Mouse (Mus musculus): ENCODE results near the gene Rab3a. TPM values are rescaled to one million over a fixed set of nuclear protein-coding genes. Genes with fewer than 3 reads are reported as not detected.

Rab3a gene
- polyA plus RNA-seq, 1 experiment = 26.3 TPM

DNA sequence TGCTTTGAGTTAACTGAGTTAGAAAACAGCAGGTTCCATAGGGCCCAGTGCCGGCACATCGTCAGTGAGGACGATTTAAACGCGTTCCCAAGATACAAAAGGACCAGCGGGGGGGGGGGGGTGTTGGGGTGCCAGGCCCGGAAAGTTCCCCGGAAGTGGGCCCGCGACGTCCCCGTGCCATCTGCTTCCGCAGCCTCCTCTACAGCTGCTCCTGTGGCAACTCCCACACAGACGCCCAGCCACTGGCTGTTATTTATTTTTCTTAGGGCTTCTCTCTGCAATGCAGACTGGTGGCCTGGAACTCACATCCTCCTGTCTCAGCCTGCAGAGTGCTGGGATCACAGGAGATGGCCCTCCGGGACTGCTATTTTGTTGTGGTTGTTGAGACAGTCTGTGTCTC lies 46.7 kb downstream of the Rab3a start:
- peaks cover 23% of the 10 kb centered on the region for H3K4me1 ChIP-seq (ENCODE audit: control insufficient read depth, insufficient read depth, insufficient read length, low read length)
- peaks cover 12% of the 10 kb centered on the region for H3K27me3 ChIP-seq (ENCODE audit: control insufficient read depth, insufficient read depth, low read length)
- TF ChIP-seq POLR2A (IDR thresholded peaks at IDR 0.05; ENCODE audit: low read depth, low read length) (no peak), CTCF (IDR thresholded peaks at IDR 0.05; ENCODE audit: extremely low read depth, insufficient read length, insufficient replicate concordance, low read depth, low read length) (no peak)
- H3K36me3 ChIP-seq (ENCODE audit: control insufficient read depth, insufficient read depth, low read length) = no peaks in the 10 kb centered on the region
- H3K4me3 ChIP-seq (ENCODE audit: low read depth, low read length) = no peak overlapping the region
- H3K27ac ChIP-seq (ENCODE audit: insufficient read depth, low read depth, low read length) = no peak overlapping the region
- 59% methylated on average over 15 of the region's 15 CpGs for WGBS

DNA sequence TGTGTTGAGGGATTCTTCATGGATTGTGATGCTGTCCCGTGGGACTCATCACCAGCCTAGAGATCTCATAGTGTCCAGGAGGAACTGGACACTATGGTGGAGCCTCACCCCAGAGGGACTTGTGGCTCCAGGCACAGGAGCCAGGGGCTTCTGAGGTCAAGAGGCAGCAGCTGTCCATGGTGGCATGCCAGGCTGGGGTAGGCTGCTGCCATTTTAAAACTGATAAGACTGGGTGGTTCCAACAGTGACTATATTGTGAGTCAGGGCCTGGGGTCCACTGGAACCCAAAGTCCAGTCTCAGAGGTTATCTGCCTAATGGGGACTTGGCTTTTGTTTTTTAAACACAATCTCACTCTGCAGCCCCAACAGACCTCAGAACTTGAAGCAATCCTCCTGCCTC lies 47.4 kb downstream of the Rab3a start:
- Histone ChIP-seq H3K4me3 (ENCODE audit: low read depth, low read length) (no peak overlapping the region), H3K36me3 (ENCODE audit: control insufficient read depth, insufficient read depth, low read length) (no peaks in the 10 kb centered on the region), H3K27ac (ENCODE audit: insufficient read depth, low read depth, low read length) (no peak overlapping the region), H3K4me1 (ENCODE audit: control insufficient read depth, insufficient read depth, insufficient read length, low read length) (peaks cover 20% of the 10 kb centered on the region), H3K27me3 (ENCODE audit: control insufficient read depth, insufficient read depth, low read length) (peaks cover 12% of the 10 kb centered on the region)
- WGBS = 79% methylated on average over 1 of the region's 1 CpGs
- TF ChIP-seq CTCF (IDR thresholded peaks at IDR 0.05; ENCODE audit: extremely low read depth, insufficient read length, insufficient replicate concordance, low read depth, low read length) = no peak
- TF ChIP-seq POLR2A (IDR thresholded peaks at IDR 0.05; ENCODE audit: low read depth, low read length) = no peak

DNA sequence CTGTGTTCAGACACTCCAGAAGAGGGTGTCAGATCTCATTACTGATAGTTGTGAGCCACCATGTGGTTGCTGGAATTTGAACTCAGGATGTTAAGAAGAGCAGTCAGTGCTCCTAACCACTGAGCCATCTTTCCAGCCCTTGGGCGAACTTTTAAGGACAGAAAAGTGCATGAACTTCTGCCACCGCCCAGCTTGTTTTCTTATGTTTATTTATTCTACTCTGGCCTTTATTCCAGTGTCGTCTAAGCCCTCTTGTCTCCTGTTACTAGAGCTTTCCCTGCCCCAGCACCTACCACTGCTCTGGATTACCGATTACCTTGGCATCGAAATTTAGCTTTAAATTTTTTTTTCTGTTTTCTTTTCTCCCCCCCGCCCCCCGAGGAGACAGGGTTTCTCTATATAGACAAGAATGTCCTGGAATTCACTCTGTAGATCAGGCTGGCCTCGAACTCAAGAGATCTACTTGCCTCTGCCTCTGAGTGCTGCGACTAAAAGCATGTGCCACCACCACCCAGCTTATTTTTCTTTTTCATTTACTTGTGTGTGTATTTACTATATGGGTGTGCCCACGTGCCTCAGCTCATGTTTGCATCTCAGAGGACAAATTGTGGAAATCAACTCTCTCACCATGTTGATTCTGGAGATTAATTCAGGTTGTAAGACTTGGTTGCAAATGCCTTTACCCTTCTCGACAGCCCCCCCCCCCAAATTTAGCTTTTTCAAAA lies 48.5 kb downstream of the Rab3a start:
- no peak overlapping the region for H3K27ac ChIP-seq (ENCODE audit: insufficient read depth, low read depth, low read length)
- 62% methylated on average over 11 of the region's 11 CpGs for WGBS
- TF ChIP-seq CTCF (IDR thresholded peaks at IDR 0.05; ENCODE audit: extremely low read depth, insufficient read length, insufficient replicate concordance, low read depth, low read length) (no peak), POLR2A (IDR thresholded peaks at IDR 0.05; ENCODE audit: low read depth, low read length) (no peak)

DNA sequence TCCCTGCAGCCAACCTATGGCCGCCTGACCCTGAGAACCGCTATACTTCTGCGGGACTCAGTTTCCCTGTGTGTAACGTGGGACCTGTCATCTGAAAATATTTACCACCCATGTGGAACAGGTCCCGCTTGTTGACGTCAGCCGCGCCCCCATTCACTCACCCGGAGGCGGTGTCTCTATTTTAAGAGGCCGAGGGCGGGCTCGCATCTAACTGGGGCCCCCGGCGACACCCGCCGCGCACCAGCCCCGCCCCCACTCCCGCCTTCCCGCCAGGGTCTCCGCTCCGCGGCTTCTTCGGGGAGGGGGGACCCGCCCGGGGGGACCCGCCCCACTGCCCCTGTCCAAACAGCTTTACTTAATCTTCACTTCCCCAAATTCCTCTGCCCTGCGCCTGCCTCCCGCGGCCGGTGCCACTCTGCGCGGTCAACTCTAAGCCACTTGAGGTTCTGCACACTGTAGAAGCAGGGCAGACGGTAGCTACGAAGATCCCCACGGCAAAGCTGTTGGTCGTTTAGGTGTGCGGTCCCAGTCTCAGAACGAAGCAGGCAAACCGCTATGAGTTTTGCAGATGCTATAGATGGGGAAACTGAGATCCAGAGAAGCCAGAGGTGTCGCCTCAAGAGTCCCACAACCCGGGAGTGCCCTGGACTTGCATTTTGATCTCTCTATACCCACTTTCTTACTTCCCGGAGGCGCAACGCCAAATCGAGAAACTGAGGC lies 49.4 kb downstream of the Rab3a start:
- Histone ChIP-seq H3K27me3 (ENCODE audit: control insufficient read depth, insufficient read depth, low read length) (peaks cover 12% of the 10 kb centered on the region), H3K27ac (ENCODE audit: insufficient read depth, low read depth, low read length) (no peak overlapping the region), H3K36me3 (ENCODE audit: control insufficient read depth, insufficient read depth, low read length) (no peaks in the 10 kb centered on the region), H3K4me3 (ENCODE audit: low read depth, low read length) (peak overlapping the region; percentile 93), H3K4me1 (ENCODE audit: control insufficient read depth, insufficient read depth, insufficient read length, low read length) (peaks cover 17% of the 10 kb centered on the region)
- no peak for TF ChIP-seq POLR2A (IDR thresholded peaks at IDR 0.05; ENCODE audit: low read depth, low read length)
- TF ChIP-seq CTCF (IDR thresholded peaks at IDR 0.05; ENCODE audit: extremely low read depth, insufficient read length, insufficient replicate concordance, low read depth, low read length) = 0 out of 2 replicates have a peak, but pooled peaks have one; percentile 9
- WGBS = 2% methylated on average over 47 of the region's 47 CpGs

More for the DNA sequence above, 48.5 kb downstream of the Rab3a start:
- Histone ChIP-seq H3K4me1 (ENCODE audit: control insufficient read depth, insufficient read depth, insufficient read length, low read length) (peaks cover 18% of the 10 kb centered on the region), H3K4me3 (ENCODE audit: low read depth, low read length) (no peak overlapping the region), H3K27me3 (ENCODE audit: control insufficient read depth, insufficient read depth, low read length) (peaks cover 12% of the 10 kb centered on the region), H3K36me3 (ENCODE audit: control insufficient read depth, insufficient read depth, low read length) (no peaks in the 10 kb centered on the region)

DNA sequence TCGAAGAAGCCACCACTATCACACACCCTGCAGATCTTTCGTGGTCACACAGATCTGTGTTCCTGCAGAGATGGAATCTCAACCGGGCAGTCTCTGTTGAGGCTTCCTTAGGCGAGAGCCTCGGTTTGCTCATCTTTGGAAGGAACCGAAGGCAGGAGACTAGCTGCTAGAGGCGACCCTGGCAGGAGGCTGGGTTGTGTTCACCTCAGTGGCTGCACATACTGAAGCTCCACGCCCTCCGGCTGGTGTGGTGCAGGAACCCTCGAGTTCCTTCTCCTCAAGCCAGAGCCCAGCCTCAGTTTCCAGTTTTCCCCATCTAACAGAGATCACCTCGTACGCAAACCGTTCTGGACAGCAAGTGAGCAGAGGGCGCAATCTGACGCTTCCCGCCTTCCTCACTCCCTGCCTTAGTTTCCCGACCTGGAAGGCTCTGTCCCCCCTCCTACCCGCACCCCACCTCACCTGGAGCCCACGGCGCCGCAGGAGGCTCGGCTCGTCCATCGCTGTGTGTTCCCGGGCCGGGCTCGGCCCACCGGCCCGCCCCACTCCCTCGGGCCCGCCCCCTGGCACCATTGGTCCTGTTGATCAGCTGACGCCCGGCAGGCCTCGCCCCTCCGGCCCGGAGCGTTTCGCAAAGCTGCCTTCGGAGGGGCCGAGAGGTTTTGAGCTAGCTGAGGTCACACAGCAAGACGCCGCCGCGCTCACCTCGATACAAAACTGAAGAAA lies 50.2 kb downstream of the Rab3a start, which contains the start of gene Mast3:
Gene Mast3 (minus strand): TSS at position 574 of the 726 bp plus-strand sequence.
- Histone ChIP-seq H3K36me3 (ENCODE audit: control insufficient read depth, insufficient read depth, low read length) (no peaks in the 10 kb centered on the region), H3K27ac (ENCODE audit: insufficient read depth, low read depth, low read length) (no peak within 1 kb of the TSS; the same call in 1 of the 2 replicates), H3K27me3 (ENCODE audit: control insufficient read depth, insufficient read depth, low read length) (peaks cover 12% of the 10 kb centered on the region), H3K4me3 (ENCODE audit: low read depth, low read length) (peak within 1 kb of the TSS; percentile 93), H3K4me1 (ENCODE audit: control insufficient read depth, insufficient read depth, insufficient read length, low read length) (peaks cover 17% of the 10 kb centered on the region)
- no peak; the same call in 1 of the 2 replicates for TF ChIP-seq CTCF (IDR thresholded peaks at IDR 0.05; ENCODE audit: extremely low read depth, insufficient read length, insufficient replicate concordance, low read depth, low read length)
- no peak; the same call in 1 of the 2 replicates for TF ChIP-seq POLR2A (IDR thresholded peaks at IDR 0.05; ENCODE audit: low read depth, low read length)
- WGBS = 1% methylated on average over 45 of the region's 45 CpGs

DNA sequence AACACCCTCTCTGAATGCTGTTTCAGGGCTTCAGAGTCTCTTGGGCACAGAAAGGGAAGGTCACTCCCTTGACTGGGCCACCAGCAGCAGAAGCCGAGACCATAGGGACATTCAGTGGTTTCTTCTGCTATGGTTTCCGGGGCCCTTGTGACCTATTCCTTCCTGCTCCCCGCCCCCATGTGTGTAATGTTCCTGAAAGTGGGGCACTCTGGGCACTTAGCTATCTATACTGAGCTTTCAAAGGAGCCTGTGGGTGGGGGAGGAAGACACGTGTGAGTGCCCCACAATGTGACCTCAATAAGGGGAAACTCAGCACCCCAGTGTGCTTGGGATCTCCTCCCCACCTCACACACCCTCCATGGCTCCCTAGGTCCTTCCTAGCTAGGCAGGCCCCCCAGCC lies 52.1 kb downstream of the Rab3a start:
- Histone ChIP-seq H3K27ac (ENCODE audit: insufficient read depth, low read depth, low read length) (peak overlapping the region; percentile 48; the same call in 1 of the 2 replicates), H3K4me3 (ENCODE audit: low read depth, low read length) (no peak overlapping the region), H3K4me1 (ENCODE audit: control insufficient read depth, insufficient read depth, insufficient read length, low read length) (peaks cover 17% of the 10 kb centered on the region), H3K27me3 (ENCODE audit: control insufficient read depth, insufficient read depth, low read length) (peaks cover 12% of the 10 kb centered on the region; the same call in 1 of the 2 replicates), H3K36me3 (ENCODE audit: control insufficient read depth, insufficient read depth, low read length) (no peaks in the 10 kb centered on the region)
- WGBS = 72% methylated on average over 4 of the region's 4 CpGs
- TF ChIP-seq CTCF (IDR thresholded peaks at IDR 0.05; ENCODE audit: extremely low read depth, insufficient read length, insufficient replicate concordance, low read depth, low read length) = no peak
- TF ChIP-seq POLR2A (IDR thresholded peaks at IDR 0.05; ENCODE audit: low read depth, low read length) = no peak
